Mouse (Mus musculus) urinary bladder, adult 2 months (tissue): ENCODE data around the gene Poldip3. TPM values are rescaled to one million over a fixed set of nuclear protein-coding genes. Genes with fewer than 3 reads are reported as not detected.

Source experiments
- DNase-seq: peaks from one replicate; pipeline ENCODE4 v3.0.0; 2022; ENCODE audit warnings: low spot score
- polyA plus RNA-seq: library from polyadenylated mRNA; depleted of rRNA; stranded (reverse); fragments of >200 nt; gene quantifications from 2 replicates; pipeline ENCODE4 v1.2.3, GENCODE M21; 2012

Gene Poldip3
- polyA plus RNA-seq, 1 experiment: 64.6 TPM

DNA sequence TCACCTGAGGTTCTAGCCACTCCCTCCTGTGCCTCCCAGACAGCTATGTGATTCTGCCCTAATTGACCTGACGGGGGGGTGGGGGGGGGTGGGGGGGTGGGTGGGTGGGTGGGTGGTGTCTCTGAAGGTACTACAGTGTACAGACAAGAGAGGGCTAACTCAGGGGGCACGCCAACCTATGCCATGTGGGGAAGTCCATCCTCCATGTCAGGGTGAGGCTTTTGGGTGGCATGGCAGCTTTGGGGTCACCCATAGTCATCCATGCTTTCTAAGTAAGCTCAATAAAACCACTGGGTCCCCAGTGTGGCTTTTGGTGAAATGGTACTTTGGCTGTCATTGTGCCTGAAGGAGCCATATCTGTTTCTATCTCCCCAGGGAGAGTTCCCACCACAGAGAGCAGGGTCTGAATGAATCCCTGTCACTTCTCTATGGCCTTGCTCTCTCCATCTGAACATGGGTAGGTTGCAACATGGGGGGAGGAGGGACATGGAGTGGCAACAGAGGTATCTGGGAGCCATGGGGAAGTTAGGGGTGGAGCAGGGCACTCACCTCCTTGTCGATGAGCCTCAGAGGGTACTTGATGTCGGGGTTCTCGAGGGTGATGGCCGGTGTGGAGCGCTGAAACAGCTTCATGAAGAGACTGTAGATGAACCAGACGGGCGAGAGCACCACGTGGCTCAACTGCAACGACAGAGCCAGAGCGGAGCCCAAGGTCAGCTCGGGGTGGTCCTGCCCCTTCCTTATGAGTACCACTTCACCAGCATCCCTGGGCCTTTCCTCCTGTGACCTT lies 16.5 kb upstream of the Poldip3 start:
- peak; percentile 22 for DNase-seq

DNA sequence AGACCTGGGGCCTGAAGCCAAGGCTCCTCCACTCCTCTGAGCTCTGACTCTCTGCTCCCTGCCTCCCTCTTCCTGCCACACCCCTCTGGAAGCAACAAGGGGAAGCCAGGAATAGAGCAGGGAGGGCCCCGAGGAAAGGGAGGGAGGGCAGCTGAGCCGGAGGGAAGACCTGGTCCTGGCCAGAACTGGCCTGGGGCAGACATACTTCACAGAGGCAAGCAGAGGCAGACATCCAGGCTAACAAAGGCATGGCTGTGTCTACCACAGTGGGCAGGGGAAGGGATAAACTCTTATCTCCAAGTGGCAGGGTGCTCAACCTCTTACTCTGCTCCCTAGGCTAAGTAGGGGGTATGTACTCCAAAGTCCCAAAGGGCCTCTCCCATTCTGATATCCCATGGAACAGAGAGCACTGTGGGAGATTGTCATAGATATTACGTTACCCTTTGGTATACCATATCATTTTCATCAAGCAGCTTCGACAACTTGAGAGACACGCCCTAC lies 15.8 kb upstream of the Poldip3 start:
- peak; percentile 26 for DNase-seq

DNA sequence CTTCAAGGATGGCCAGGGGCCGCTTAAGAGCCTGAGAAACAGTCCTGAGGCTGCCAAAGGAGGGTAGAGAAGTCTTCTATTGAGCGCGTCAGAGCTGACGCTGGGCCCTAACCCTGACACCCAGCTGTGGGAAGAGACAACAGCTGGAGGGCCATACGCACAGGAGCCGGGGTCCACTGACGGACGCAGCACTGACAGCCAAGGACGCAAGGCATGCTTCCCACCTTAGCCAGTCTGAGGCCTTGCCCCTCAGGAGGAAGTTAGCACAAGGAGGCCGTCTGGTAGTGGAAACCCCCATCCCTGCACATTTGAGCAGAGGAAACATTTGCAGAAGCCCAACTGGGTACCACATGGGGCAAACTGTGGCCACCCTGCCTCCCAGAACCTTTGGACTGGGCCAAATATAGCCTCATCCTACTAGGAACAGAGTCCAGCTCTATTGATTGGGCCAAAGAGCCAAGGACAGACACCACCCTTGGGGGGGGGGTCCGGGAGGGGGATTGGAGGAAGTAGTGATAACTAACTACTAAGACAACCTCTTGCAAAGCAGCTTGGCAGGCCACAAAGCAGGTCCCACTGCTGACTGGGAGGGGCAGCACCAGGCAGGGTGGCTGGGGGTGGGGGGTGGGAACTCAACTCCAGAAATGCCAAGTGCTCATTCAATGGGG lies 13.8 kb upstream of the Poldip3 start:
- DNase-seq: peak; percentile 14

DNA sequence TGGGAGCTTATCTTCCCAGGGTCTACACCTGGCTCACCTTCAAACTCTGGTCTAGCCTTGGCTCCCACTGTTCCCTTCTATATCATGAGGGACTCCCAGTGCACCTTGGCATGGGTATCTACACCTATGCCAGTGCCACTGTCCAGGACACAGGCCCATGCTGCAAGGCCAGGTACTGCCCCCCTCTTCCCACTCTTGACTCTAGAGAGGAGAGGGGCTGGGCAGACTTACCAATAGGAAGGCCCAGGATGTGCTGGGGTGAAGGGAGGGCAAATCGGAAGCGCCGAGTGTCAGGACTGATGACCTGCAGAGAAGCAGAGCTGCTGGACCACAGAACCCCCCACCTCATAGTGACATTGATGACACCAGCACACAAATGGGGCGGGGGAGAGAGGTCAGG lies 12.8 kb upstream of the Poldip3 start:
- no peak for DNase-seq

DNA sequence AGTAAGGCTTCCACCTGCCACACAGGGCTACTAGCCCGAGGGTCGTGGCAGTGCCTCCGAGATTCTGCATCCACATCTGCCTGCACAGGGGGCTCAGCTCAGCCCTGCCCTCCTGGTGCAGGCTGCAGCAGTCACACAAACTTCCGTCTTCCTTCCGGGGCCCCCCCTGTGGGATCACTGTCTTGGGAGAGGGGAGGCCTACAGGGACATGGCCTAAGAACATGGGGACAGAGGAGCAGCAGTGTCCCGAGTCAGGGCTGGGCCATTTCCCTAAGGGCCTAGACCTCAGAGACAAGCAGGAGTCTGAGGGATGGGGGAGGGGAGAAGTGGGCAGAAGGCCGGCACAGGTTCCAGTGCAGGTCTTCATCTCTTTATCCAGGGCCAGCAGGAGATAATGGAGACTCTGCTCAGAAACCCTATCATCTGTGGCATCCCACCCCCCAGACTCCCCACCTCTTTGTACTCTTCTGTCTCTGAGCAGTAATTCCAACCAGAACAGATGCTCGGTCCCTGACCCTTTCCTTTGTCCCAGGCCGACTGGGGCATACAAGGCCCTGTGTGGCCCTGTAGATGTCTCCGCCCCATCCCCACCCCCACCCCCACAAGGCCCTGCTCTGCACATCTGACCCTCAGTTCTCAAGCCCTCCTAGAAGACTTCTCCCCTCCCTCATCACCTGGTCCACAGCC lies 12.0 kb upstream of the Poldip3 start:
- DNase-seq: no peak

DNA sequence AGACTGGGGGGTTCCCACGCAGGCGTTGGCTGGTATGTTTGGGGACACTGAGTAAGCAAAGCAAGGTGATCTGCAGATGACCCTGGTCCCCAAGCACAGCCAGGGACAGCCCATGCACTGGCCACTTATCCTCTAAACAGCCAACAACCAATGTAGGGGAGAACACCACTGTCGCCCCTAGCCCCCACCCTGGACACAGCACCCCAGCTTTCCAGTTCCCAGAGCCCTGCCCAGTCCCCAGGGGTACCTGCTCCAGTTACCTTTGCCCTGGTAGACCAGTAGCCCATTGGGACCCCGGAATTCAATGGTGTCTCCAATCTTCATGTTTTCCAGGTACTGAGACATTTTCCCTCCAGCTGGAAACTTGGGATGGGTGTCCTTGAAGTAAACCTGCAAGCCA lies 11.4 kb upstream of the Poldip3 start:
- DNase-seq: no peak

DNA sequence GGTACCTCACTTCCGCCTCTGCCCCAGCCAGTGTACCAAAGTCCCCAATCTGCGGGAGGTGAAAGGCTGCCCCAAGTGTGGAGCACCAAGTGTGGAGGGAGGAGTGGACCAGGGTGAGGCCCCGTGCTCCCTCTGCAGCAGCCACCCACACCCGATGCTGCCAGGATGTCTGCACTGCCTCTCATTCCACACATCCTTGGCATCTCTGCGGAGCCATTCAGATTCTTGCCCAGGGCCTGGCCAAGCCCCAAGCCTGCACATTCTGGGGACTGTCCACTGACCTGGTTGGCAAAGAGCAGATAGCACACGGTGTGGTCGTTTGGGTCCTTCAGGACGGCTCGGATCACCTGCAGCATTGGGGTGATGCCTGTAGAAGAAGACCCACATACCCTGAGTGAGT lies 10.6 kb upstream of the Poldip3 start:
- DNase-seq: no peak

DNA sequence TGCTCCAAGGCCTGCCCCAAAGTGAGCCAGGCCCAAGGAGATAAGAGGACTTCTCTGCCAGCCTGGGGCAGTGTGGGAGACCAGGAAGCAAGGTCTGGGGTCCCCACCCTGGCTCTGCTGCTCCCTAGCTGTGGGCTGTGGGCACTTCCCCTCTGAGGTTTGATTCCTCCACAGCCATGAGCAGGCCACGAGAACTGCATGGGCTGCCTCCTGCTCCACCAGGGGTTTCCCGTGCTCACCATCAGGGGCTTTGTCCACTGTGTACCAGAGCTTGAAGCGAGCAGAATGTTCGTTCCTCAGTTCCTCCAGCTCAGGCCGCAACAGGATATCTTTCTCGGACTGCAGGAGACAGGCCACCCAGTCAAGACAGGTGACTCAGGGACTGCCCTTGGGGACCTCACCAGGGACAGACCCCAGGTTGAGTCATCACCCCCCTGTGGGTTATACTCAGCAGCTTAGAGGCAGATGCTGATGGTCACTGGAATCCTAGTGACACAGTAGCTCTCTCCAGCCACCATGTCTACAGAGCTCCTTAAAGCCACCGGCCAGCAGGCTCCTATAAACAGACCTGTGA lies 9.5 kb upstream of the Poldip3 start:
- no peak for DNase-seq

DNA sequence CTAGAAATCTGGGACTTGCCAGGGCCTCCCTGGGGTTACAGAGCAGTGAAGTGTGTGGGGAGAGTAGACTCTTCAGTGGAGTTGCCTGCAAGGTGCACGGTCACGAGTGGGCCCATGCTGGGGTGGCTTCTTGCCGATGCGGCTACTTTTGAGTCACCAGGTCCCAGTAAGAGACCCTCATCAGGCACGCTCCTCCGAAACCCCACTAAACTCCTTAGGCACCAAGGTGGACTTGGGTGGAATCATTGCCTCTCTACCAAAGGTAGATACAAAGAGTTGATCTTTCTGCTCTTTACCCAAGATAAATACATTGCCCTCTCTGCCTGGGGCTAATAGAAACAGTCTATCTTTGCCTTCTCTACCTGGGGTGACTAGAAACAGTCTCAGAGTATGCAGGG lies 8.5 kb upstream of the Poldip3 start:
- no peak for DNase-seq

DNA sequence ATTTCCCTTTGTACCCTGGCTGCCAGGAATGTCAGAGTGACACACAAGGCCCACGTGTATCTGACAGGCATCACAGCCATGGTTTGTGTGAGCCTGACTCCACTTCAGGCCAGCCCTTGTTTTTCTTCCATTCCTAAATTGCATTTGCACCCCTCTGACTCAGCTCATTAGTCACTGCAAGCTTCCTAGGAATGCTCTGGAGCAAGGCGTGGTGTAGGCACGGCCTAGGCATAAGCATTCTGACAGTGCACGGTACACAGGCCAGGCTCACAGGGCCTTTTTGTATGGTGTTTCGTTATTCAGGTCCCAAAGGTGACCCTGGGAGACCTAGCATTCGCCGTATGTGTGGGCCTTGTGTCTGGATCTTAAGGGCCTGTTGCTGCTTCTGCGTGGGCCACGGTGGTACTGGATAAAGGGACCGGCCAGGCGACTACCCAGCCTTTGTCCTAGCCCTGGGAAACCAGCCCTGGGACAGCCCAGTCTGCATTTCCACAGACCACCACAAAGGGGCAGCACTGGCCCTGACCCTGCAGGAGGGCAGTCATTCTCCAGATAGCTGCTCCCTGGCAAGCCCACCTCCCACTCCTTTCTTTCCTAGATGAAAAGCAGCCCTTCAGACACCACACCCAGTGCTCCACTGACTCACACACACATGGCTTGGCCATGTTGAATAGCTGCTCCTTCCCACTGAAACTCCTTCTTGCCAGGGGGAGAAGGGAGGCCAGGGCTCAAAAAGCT lies 7.9 kb upstream of the Poldip3 start:
- no peak for DNase-seq

DNA sequence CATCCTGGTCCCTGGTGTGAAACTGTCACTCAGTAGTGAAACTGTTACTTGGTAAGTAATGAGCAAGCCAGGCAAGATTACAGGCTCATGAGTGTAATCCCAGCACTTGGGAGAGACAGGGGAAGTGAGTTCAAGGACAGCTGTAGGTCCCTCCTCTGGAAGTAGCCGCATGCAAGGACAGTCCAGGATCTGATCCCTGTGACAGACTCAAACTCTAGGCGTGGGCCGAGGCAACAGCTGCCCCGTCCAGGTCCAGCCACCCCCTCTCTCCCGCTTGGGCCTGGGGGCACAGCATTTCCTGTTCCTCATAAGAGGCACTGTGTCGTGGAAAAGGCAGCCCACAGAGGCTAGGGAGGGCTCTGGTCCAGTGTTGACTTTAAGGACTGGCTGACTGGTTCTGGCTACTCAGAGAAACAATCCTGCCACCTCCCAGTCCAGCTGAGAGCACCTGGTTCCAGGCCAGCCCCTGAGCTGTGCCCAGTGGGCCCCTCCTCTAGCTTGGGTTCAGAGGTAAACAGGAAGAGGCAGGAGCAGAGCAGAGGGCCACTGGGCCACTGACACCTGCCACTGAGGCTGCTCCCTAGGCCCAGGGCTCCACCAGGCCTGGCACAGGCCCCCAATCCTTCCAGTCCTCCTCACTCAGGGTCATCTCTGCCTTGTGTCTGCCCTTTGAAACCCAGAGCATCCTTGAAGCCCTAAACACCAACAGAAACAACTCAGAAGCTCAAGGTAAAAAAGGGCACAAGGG lies 6.7 kb upstream of the Poldip3 start:
- DNase-seq: no peak

DNA sequence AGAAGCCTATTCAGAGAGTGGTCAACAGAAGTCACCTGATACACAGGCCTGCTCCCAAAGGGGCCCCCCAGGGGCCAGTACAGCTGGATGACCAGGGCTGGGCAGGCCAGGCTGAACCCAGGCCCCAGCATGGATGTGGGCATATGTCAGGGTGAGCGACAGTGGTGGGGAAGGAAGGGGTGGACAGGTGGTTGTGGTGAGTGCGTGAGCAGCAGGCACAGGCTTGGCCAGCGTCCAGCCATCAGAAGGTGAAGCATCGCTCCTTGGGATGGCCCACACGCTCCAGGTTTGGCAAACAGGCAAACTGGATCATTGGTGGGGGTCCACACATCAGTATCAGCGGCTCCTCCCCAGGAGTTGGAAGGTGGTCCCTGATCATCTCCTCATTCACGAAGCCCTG lies 5.1 kb upstream of the Poldip3 start:
- no peak for DNase-seq

DNA sequence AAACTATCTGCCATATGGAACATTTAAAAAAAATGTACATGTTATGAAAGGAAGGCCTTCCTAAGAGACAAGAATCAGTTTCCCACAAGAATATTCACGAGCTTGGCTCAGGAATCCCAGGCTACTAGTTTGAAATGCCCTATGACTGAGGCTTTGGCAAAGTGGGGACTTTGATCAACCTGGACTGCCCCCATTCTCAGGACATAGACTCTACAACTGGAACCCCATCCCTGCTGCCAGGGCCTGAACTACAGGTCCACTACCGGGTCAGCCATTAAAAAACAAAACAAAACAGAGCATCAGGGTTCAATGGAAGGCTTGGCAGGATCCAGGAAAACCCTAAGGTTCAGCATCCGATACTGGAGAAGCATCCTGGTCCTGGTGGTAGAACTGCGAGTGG lies 1.5 kb upstream of the Poldip3 start:
- no peak for DNase-seq

DNA sequence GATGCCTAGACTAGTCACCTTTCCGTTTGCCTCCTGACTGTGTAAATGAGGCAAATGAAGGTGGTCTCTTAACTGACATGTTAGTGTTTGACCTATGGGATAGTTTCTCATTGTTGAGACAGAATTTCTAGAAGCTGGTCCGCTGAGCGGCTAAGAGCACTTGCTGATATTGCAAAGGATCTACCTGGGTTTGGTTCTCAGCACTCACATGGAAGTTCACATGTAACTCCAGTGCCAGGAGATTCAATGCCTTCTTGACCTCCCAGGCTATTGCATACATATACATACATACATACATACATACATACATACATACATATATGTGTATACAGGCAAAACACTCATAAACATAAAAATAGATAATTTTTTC lies 874 bp upstream of the Poldip3 start:
- no peak for DNase-seq

DNA sequence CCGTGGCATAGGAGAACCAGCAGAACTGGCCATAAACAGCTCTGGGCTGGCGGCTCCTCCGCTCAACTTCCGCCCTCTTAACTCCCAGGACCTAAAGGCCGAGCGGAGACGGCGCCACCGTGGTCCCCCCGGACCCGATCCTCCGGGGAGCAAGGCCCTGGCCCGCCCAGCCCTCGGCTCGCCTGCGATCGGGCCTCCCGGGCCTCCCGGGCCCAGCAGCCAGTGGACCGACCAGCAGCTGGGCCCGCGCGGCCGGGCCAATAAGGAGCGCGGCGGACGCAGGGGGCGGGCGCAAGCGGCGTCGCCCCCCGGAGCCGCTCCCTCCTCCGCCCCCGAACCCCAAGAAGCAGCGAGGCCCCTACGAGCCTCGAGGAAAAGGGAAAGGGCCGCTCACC lies 386 bp downstream of the Poldip3 start:
- no peak for DNase-seq

DNA sequence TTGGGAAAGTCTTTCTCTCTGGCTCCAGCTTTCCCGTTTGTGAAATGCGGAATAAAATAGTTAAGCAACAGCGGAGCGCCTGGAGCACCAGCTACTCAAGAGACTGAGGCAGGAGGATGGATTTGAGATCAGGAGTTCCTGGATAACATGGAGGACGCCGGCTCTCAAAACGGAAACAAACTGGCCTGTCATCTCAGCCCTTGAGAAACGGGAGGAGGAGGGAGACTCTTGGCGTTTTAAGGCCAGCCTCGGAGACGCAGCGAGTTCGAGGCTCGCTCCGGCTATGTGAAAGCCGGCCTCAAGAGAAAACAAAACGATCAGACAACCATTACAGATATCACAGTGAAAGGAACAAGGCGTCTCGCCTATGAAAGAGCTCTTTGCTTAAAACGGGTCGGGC lies 789 bp downstream of the Poldip3 start:
- no peak for DNase-seq

DNA sequence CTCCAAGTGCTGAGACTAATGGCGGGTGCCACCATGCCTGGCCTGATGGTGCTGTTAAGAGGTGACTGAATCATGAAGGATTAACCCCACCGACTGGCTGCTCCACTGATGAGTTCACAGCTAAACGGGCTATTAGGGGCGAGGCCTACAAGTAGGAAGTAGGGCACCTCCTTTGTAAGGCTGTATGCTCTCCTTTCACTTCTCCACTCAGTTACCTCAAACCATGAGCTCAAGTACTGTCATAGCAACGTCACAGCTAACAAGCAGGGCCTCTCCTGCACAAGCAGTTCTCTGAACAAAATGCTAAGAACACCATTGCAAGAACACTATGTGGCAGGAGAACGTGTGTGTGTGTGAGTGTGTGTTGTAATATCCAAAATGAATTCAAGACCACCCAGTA lies 3.6 kb downstream of the Poldip3 start:
- DNase-seq: no peak

DNA sequence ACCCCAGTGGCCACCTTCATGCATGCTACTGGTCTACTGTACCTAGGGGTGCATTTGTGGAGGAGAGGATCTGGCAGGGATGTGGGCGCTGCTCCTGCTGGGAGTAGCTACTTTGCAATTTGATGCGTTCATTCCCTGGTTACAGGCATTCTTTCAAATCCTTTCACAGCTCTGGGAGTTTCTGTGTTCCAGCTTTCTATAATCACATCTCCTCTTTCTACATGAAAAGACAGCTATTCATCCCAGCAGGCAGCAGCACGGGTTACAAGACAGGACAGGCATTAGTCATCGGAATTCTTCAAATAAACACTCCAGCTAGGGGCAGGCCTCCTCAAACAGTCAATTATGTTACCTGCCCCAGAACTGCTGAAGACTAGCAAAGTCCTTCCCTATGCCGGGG lies 6.3 kb downstream of the Poldip3 start:
- no peak for DNase-seq

DNA sequence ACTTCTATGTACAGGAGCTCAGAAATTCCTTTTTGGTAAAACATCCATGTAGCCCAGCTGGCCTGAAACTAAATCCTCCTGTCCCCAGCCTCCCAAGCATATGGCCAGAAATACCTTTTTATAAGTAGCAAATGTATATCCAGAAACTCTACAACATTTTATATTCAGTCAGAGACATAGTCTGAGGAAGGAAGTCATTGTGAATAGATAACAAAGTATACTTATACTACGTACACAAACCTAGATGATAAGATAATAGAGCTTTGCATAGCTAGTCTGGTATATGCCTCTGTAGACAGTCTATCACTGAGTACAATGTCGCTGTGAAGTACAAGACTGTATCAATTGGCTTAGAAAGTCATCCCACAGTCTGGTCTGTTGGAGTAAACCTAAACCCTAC lies 13.5 kb downstream of the Poldip3 start:
- no peak for DNase-seq

DNA sequence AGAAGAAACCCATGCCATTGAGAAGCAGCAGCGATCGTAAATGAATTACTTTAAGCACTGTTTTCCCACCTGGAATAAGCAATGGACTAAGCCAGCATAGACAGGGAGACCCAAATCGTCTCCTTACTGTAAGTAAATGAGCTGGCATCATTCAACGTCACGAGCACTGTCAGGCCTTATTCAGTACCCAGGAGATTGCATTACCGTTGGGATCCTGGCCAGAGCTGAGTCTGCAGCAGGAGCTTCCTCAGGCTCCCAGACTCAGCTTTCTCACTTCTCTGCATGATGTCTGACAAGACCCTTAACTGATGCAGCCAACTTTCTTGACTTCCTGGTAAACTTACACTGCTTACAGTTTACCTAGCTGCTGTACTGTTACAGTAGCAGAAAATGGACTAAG lies 14.5 kb downstream of the Poldip3 start:
- DNase-seq: no peak
